Mouse (Mus musculus) limb, embryonic 11.5 days (tissue): Measurements from ENCODE around the gene Rapgef1. TPM values are rescaled to one million over a fixed set of nuclear protein-coding genes. Genes with fewer than 3 reads are reported as not detected.

Experiments used
- ATAC-seq: fragments of 200-750 bp; cut with Nextera tagmentation; 2 replicates; pipeline ENCODE4 v1.8.0; 2017; ENCODE audit warnings: low read depth; ENCODE audit not compliant: insufficient number of reproducible peaks, low FRiP score, low TSS enrichment
- DNase-seq: peaks from one replicate; pipeline ENCODE4 v3.0.0-alpha.2; 2015; ENCODE audit warnings: low spot score
- H3K27ac ChIP-seq: fragments of 300-500 bp; sonication (generic); replicated peaks from 2 replicates; pipeline ENCODE4 v1.5.1; 2014; ENCODE audit warnings: low read depth, mild to moderate bottlenecking, low read length
- H3K27me3 ChIP-seq: fragments of 300-500 bp; sonication (generic); 2 replicates; pipeline ENCODE4 v1.6.1; 2014; ENCODE audit warnings: mild to moderate bottlenecking, low read length, mixed read lengths; ENCODE audit not compliant: control insufficient read depth, insufficient read depth
- H3K36me3 ChIP-seq: fragments of 300-500 bp; sonication (generic); 2 replicates; pipeline ENCODE4 v1.6.1; 2014; ENCODE audit warnings: mild to moderate bottlenecking, low read length, moderate library complexity, mixed read lengths; ENCODE audit not compliant: control insufficient read depth, insufficient read depth
- H3K4me1 ChIP-seq: fragments of 300-500 bp; sonication (generic); 2 replicates; pipeline ENCODE4 v1.6.1; 2014; ENCODE audit warnings: low read length, mixed read lengths; ENCODE audit not compliant: control insufficient read depth, insufficient read depth
- H3K4me2 ChIP-seq: fragments of 300-500 bp; sonication (generic); 2 replicates; pipeline ENCODE4 v1.6.1; 2014; ENCODE audit warnings: low read depth, mild to moderate bottlenecking, moderate library complexity; ENCODE audit not compliant: severe bottlenecking
- H3K4me3 ChIP-seq: fragments of 300-500 bp; sonication (generic); 2 replicates; pipeline ENCODE4 v1.5.1; 2014; ENCODE audit warnings: low read depth, low read length
- H3K9ac ChIP-seq: fragments of 300-500 bp; sonication (generic); 2 replicates; pipeline ENCODE4 v1.6.1; 2014; ENCODE audit warnings: mild to moderate bottlenecking, low read length
- H3K9me3 ChIP-seq: fragments of 300-500 bp; sonication (generic); 2 replicates; pipeline ENCODE4 v1.6.1; 2016; ENCODE audit warnings: low read length; ENCODE audit not compliant: control insufficient read depth
- WGBS: fragments of 180-500 bp; shearing (Covaris S2); extraction: QIAGEN DNeasy Blood & Tissue Kit; methylation state at CpG from one replicate; pipeline ENCODE4 v1.1.7; 2014; 5-methylcytosine and 5-hydroxymethylcytosine counted together
- polyA plus RNA-seq: library from polyadenylated mRNA; unstranded; fragments of >200 nt; fragmentation: Nextera tagmentation; extraction: Ambion mirVana; gene quantifications from 2 replicates; pipeline ENCODE4 v1.2.1, GENCODE M21; 2014

Gene Rapgef1
- polyA plus RNA-seq, 1 experiment from 2014 or later = 17.1 TPM

- ATAC-seq (no peak), DNase-seq (no peak)
- no peak overlapping the region for H3K4me2 ChIP-seq
- peaks cover 31% of the 10 kb centered on the region for H3K27me3 ChIP-seq
- no peak overlapping the region for H3K27ac ChIP-seq
- no peaks in the 10 kb centered on the region for H3K36me3 ChIP-seq
- H3K4me1 ChIP-seq = peaks cover 4% of the 10 kb centered on the region; the same call in 1 of the 2 replicates
- no peaks in the 10 kb centered on the region for H3K9me3 ChIP-seq
- H3K9ac ChIP-seq = no peak overlapping the region
- no peak overlapping the region for H3K4me3 ChIP-seq
- 91% methylated on average over 6 of the region's 6 CpGs for WGBS
These were observed 124.7 kb downstream of the Rapgef1 start for GRCm38 (mm10) chr2:29744256-29744655.

- Histone ChIP-seq H3K4me2 (peak overlapping the region; percentile 55), H3K27ac (no peak overlapping the region), H3K9ac (peak overlapping the region; percentile 22; the same call in 1 of the 2 replicates), H3K9me3 (no peaks in the 10 kb centered on the region), H3K4me1 (peaks cover 8% of the 10 kb centered on the region; the same call in 1 of the 2 replicates), H3K36me3 (no peaks in the 10 kb centered on the region), H3K4me3 (peak overlapping the region; percentile 23), H3K27me3 (peaks cover 57% of the 10 kb centered on the region)
- 4% methylated on average over 38 of the region's 50 CpGs for WGBS
- ATAC-seq (no peak), DNase-seq (no peak)
These were observed 127.8 kb downstream of the Rapgef1 start for GRCm38 (mm10) chr2:29747188-29747782.

GRCm38 (mm10) chr2:29747852-29748251 lies 128.3 kb downstream of the Rapgef1 start:
- WGBS = 45% methylated on average over 5 of the region's 5 CpGs
- peak; percentile 43 for DNase-seq

GRCm38 (mm10) chr2:29748499-29748898 lies 129.0 kb downstream of the Rapgef1 start:
- Histone ChIP-seq H3K4me1 (peaks cover 8% of the 10 kb centered on the region; the same call in 1 of the 2 replicates), H3K27ac (no peak overlapping the region), H3K9ac (no peak overlapping the region), H3K9me3 (no peaks in the 10 kb centered on the region), H3K4me3 (no peak overlapping the region), H3K36me3 (no peaks in the 10 kb centered on the region), H3K27me3 (peaks cover 66% of the 10 kb centered on the region), H3K4me2 (no peak overlapping the region)
- 82% methylated on average over 4 of the region's 4 CpGs for WGBS
- DNase-seq (no peak), ATAC-seq (no peak)

More at GRCm38 (mm10) chr2:29747852-29748251, 128.3 kb downstream of the Rapgef1 start:
- ATAC-seq = no peak
- Histone ChIP-seq H3K27me3 (peaks cover 61% of the 10 kb centered on the region), H3K4me1 (peaks cover 8% of the 10 kb centered on the region; the same call in 1 of the 2 replicates), H3K36me3 (no peaks in the 10 kb centered on the region), H3K4me2 (no peak overlapping the region), H3K9me3 (no peaks in the 10 kb centered on the region), H3K9ac (no peak overlapping the region), H3K4me3 (no peak overlapping the region), H3K27ac (no peak overlapping the region)

DNA sequence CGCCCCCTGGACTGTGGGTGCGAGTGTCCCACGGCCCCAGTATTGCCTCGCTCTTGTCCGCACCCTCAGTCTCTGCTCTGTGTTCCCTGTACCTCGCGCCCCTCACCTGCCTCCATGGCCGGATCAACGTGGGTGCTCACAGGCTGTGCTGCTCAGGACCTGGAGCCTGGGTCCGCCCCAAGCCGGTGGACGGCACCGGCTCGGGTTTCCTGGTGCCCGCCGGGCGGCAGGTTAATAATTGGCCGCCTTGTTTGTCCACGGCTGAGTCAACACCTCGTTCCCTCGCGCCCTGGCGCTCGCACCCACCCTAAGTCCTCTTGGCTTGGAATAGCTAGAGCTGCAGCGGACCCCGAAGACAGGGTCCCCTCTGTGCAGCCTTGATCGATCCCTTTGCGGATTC lies 132.0 kb downstream of the Rapgef1 start, which contains the start of gene Gm13420:
TSS of gene Gm13420 (minus strand) at position 189 of the 400 bp plus-strand sequence.
- Histone ChIP-seq H3K4me1 (peaks cover 8% of the 10 kb centered on the region; the same call in 1 of the 2 replicates), H3K9me3 (no peaks in the 10 kb centered on the region), H3K4me3 (peak within 1 kb of the TSS; percentile 10; the same call in 1 of the 2 replicates), H3K27ac (no peak within 1 kb of the TSS), H3K9ac (no peak within 1 kb of the TSS), H3K4me2 (peak within 1 kb of the TSS; percentile 31), H3K36me3 (no peaks in the 10 kb centered on the region), H3K27me3 (peaks cover 56% of the 10 kb centered on the region)
- DNase-seq (no peak), ATAC-seq (no peak)
- 7% methylated on average over 28 of the region's 28 CpGs for WGBS

GRCm38 (mm10) chr2:29752397-29752796 lies 132.9 kb downstream of the Rapgef1 start:
- Histone ChIP-seq H3K4me2 (no peak overlapping the region), H3K4me1 (peaks cover 5% of the 10 kb centered on the region; the same call in 1 of the 2 replicates), H3K9me3 (no peaks in the 10 kb centered on the region), H3K4me3 (no peak overlapping the region), H3K27ac (no peak overlapping the region), H3K27me3 (peaks cover 47% of the 10 kb centered on the region), H3K36me3 (no peaks in the 10 kb centered on the region), H3K9ac (no peak overlapping the region)
- no peak for DNase-seq
- no peak for ATAC-seq
- 90% methylated on average over 5 of the region's 5 CpGs for WGBS

DNA sequence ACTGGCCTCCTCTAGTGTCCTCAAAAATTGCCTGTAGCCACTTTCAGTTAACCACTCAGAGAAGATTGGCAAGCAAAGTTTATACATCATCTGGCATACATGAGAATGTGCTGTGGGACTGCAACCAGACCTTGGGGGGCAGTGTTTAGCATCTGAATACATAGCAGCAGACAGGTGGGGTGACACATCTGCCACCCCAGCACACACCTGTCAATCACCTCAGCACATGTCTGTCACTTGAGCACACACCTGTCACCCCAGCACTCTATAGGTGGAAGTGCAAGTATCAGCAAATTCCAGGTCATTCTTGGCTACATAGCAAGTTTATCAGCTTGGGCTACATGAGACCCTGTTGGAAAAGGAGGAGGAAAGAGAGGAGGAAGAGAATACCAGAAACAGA lies 136.2 kb downstream of the Rapgef1 start:
- ATAC-seq (no peak), DNase-seq (no peak)
- Histone ChIP-seq H3K27ac (no peak overlapping the region), H3K9ac (no peak overlapping the region), H3K27me3 (peaks cover 24% of the 10 kb centered on the region), H3K9me3 (no peaks in the 10 kb centered on the region), H3K4me3 (no peak overlapping the region), H3K4me1 (0 out of 2 replicates have a peak, but pooled peaks cover 4% of the 10 kb centered on the region), H3K36me3 (no peaks in the 10 kb centered on the region), H3K4me2 (no peak overlapping the region)

- no peak overlapping the region for H3K4me2 ChIP-seq
- no peaks in the 10 kb centered on the region for H3K27me3 ChIP-seq
- DNase-seq = peak; percentile 81
- H3K4me3 ChIP-seq = no peak overlapping the region
- WGBS = 0% methylated on average over 1 of the region's 1 CpGs
- H3K36me3 ChIP-seq = no peaks in the 10 kb centered on the region
- H3K4me1 ChIP-seq = no peaks in the 10 kb centered on the region
- no peak for ATAC-seq
- H3K27ac ChIP-seq = no peak overlapping the region
- H3K9me3 ChIP-seq = no peaks in the 10 kb centered on the region
- no peak overlapping the region for H3K9ac ChIP-seq
These were observed 145.3 kb downstream of the Rapgef1 start for GRCm38 (mm10) chr2:29764831-29765230.
